Mouse (Mus musculus): ENCODE measurements around the gene Trim14. TPM values are rescaled to one million over a fixed set of nuclear protein-coding genes. Genes with fewer than 3 reads are reported as not detected.

The Trim14 gene
- total RNA-seq, 2 experiments from 2014 or later: 0.46 to 1.4 TPM

Other genes with a start within 250 kb of the Trim14 start
- gene Foxe1, start 192.5 kb downstream of the Trim14 start, total RNA-seq (2021): not detected
- 1 to 10 TPM; 2.9 to 3.1 TPM for gene Trmo, start 146.7 kb downstream of the Trim14 start, total RNA-seq (2021)
- gene Hemgn, start 122.6 kb downstream of the Trim14 start, total RNA-seq (2021): not detected
- gene Anp32b, start 85.2 kb downstream of the Trim14 start, total RNA-seq (2021): 10 to 100 TPM; 54.1 to 59.9 TPM
- 10 to 100 TPM; 16.9 to 21.1 TPM for gene Nans, start 46.9 kb downstream of the Trim14 start, total RNA-seq (2021)
- under 1 TPM in 1 of 2 experiments, not detected in 1; 0.20 TPM for gene Coro2a, start 66.1 kb upstream of the Trim14 start, total RNA-seq (2021)
- gene Tbc1d2, start 114.1 kb upstream of the Trim14 start, total RNA-seq (2021): under 1 TPM; 0.64 to 0.78 TPM